Mouse (Mus musculus) cerebellum, adult 8-10 months (tissue): ENCODE measurements around the gene 2410015M20Rik.
A peak's percentile ranks its signal among the peaks of the same experiment; 100 is the strongest.

Experiments
- DNase-seq: peaks from one replicate; pipeline ENCODE4 v3.0.0; 2022

Gene 2410015M20Rik

DNA sequence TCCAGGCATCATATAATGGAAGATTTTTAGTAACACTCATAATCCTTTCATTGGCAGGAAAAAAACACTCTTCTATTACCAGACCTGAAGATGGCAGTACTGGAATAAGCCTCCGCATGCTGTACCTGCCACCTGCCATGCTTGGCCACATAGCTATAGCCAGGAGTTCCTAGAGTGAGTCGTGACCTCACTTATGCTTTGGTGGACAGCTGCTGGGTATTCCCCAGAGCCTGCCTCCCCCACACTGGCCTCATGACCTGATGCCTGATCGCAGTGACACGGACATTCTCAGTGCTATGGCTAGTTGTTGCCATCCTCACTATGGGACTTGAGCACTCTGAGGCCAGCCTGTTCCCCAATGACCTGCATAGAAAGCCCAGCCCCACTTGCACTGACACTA lies 39.3 kb downstream of the 2410015M20Rik start:
- DNase-seq: no peak

DNA sequence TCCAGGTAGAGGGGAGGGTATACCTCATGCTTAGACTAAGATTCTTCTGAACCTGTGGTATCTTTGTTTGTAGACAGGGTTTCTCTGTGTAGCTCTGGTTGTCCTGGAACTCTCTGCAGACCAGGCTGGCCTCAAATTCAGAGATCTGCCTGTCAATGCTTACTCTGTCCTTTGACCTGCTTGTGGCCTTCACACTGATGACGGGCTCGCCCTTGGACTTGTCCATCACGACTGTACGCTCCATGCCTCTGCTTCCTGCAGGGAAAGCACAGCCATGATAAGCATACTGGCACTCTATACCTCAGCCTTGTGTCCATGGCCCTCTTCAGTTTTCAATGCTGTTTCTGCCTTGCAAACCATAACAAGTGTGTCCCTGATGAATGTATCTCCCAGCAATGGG lies 42.2 kb downstream of the 2410015M20Rik start:
- DNase-seq: no peak

GRCm38 (mm10) chr17:56566918-56567317 lies 42.7 kb downstream of the 2410015M20Rik start:
- no peak for DNase-seq

GRCm38 (mm10) chr17:56566293-56566692 lies 43.3 kb downstream of the 2410015M20Rik start:
- no peak for DNase-seq

DNA sequence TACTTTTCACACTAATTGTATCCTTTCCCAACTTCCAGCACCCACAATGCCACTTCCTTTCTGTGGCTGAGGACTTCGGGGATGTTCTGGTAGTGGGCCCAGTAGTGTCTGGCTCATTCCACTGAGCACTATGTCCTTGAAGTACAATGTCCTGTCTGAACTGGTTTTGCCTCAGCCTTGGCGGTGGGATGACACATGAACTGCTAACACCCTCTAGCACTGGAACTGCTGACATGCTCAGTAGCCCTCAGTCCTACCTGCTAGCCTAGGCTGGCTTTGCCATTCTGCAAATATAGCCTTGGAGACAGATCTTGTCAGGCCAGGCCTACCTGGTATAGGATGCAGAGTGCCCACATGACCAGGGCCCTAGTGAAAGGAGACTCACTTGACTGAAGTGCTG lies 47.7 kb downstream of the 2410015M20Rik start:
- DNase-seq: no peak

- DNase-seq: no peak
Observed at GRCm38 (mm10) chr17:56560131-56560530, 49.4 kb downstream of the 2410015M20Rik start.

- no peak for DNase-seq
Observed at GRCm38 (mm10) chr17:56559386-56559785, 50.2 kb downstream of the 2410015M20Rik start.

DNA sequence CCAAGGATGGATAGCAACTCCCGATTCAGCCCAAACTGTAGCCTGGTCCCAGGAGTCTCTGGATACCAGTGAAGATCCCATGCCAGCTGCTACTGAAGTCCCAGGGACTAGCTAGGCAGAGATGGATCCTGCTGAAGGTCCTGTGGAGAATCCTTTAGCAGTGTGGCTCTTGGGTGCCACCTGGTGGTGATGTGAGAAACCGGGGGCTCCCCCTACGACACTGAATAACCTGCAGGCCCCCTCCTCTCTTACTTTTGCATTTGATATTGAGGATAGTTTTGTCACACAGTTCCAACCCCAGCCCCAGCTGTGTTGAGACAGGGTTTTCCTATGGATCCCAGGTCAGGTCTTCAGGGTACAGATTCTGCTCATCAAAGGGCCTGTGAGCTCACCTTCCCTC lies 51.1 kb downstream of the 2410015M20Rik start:
- DNase-seq: peak; percentile 71
